Mouse (Mus musculus) cerebellum, postnatal 4 days (tissue): ENCODE results near the gene Rgs13.
"Not testable (repeated sequence)": the region's sequence is repeated elsewhere in the genome, so short reads cannot be mapped to it uniquely, and the experiment has no call there.

Experiments used
- DNase-seq, 2 experiments: peaks; one replicate each; pipeline ENCODE4 v3.0.0; 2022; ENCODE audit warnings: low spot score in 2 of 2, mixed read lengths in 1 of 2

The Rgs13 gene

GRCm38 (mm10) chr1:144152184-144152525, 25.0 kb downstream of the Rgs13 start:
- DNase-seq = no peak

- no peak for DNase-seq
These were observed 25.6 kb downstream of the Rgs13 start for GRCm38 (mm10) chr1:144151401-144152183.

- no peak for DNase-seq
These were observed 27.2 kb downstream of the Rgs13 start for GRCm38 (mm10) chr1:144149997-144150396.

DNA sequence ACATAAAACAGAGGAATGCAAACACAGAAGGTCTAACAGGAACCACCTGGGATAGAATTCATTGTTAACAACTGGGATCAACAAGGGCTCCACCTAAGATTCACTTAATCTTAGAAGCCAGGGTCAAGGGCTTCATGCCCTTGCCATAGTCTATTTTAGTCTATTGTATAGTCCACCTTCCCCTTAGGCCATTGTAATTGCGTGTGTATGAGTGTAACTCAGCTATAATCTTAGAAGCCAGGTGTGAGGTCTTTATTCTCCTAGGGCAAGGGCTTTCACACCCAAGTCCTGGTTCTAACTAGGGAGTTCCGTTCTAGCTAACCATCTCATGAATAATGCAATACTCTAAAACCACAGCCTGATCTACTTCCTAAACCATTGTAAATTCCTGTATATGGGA, 35.8 kb downstream of the Rgs13 start:
- not testable (repeated sequence) for DNase-seq

GRCm38 (mm10) chr1:144139847-144140246, 37.3 kb downstream of the Rgs13 start:
- no peak for DNase-seq

GRCm38 (mm10) chr1:144127965-144128364, 49.2 kb downstream of the Rgs13 start:
- no peak for DNase-seq

DNA sequence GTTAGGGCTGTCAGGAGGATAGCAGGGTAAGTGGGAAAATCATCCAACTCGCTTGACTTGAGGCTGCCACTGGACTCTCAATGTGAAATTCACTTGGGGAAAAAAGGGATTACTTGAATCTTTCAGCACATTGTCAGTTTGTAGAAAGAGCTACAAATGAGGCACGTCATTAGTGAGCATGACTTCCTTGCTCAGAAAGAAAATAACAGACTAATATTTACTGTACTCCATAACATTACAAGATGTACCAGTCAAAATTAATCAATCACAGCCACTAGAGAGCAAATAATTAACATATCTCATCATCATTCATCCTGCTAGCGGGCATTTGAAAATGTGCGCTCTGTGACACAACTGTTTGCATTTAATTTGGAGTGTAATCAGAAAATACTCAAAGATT, 57.1 kb downstream of the Rgs13 start:
- DNase-seq = no peak

DNA sequence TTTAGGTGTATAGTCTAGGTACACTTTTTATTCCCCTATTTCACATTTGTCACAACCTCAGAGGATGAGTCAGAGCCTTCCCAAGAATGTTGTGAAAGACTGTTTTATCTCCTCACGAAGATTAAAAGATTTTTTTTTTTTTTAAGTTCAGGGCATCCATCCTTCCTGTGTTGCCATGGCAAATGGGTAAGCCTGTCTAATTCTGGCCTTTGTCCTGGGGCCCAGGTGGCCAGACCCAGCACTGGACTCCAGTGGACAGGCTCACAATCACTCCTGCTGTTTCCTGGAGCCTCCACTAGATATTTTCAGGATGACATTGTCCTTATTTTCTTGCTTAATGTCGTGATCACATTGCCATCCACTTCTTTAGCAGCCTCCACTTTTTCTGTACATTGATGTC, 57.7 kb downstream of the Rgs13 start:
- DNase-seq = no peak

DNA sequence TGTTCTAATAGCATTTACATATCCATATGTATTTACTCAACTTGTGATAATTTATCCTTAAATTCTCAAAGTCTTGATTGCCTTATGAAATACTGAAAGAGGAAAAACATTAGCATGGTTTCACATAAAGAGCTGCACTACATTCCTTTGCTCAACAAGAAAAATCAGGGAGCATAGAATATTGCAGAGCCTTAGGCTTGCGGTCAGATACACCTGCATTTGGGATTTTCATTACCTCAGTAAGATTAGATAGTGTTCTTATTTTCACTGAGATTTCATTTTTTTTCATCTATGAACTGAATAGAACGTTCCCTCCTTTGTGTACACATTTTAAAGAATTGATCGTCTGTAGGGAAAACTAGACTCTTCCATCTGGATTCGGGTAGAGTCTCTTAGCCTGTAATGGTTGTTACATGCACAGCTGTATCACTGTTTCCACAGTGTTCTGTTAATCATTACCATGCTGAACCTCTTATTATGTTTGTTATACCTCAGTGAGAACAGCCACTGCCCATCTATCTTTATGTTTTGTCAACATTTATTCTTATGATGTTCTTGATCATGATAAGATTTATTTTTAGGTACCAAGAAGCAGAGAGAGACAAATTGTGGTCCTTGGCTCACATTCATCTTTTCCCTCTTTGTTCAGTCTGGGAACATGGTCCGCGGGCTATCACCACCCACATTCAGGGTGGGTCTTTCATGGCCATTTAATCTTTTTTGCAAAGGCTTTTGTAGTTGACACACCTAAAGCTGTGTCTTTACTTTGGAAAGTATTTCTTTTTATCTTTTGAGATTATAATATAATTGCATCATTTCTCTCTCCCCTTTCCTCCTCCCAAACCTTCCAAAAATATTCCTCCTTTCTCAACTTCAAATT, 61.1 kb downstream of the Rgs13 start:
- DNase-seq = no peak

DNA sequence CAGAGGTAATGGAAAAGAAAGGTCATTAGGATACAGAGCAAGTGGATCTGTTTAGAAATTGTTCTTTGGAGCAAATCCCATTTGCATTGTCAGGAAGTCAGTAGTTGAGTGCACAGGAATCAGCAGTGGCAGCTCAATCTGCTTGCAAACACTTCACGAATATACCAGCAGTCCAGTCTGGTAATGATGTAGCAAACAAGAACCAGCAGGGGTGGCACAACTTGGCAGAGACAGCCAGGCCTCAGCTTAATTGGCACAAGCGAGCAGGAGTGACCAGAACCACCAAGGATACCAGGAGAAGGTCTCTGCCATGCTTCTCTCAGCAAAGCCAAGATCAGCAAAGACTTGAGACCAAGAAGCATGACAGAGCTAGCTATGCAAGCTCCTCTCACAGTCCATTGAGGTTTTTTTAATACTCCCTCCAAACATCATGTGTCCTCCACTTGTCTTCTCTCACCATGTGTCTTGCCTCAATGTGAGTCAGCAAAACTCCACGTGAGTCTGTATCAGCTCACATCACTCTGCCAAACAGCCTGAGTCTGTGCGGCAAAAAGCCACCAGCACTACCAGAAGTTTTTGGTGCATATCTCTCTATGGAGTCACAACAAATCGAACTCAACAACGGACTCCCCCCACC, 63.6 kb downstream of the Rgs13 start:
- DNase-seq = peak in 1 of 2 experiments; percentile 4

- no peak for DNase-seq
These were observed 64.2 kb downstream of the Rgs13 start for GRCm38 (mm10) chr1:144112946-144113345.

GRCm38 (mm10) chr1:144098587-144099258, 78.4 kb downstream of the Rgs13 start:
- DNase-seq = no peak

DNA sequence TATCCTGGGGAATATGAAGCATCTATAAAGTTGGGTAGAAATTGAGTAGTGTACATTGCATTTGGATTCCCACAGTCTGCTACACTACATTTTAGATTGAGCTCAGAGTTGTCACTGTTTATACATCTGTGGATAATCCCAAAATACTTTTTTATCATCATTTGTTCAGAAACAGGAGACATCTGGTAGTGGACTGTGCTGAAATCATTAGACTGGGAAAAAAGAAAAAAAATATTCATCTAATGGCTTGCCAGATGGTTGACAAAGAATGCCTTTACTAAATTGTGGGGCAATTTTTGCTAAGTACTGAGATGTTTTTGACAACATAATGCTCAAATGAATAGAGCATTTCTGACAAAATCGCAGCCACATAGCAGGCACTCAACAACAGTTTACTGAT, 86.8 kb downstream of the Rgs13 start:
- DNase-seq = no peak
